Mouse (Mus musculus): Measurements from ENCODE around the gene Sec61a1. TPM values are rescaled to one million over a fixed set of nuclear protein-coding genes. Genes with fewer than 3 reads are reported as not detected.
A peak's percentile ranks its signal among the peaks of the same experiment; 100 is the strongest.

Sec61a1 gene
- polyA plus RNA-seq (2015; fragmentation: Nextera tagmentation; extraction: Ambion mirVana) = 145 and 149 TPM in 2 replicates

GRCm38 (mm10) chr6:88518404-88519263 is at the start of gene Sec61a1:
Gene Sec61a1, minus strand, starts transcription at chr6:88518905.
- peaks cover 20% of the 10 kb centered on the region; the same call in 1 of the 2 replicates for H3K36me3 ChIP-seq (ENCODE audit: insufficient read depth, low read length)
- H3K4me3 ChIP-seq (ENCODE audit: low read depth, low read length) = peak within 1 kb of the TSS; percentile 99
- 2% methylated on average over 71 of the region's 80 CpGs for WGBS
- ATAC-seq (peak; percentile 98), DNase-seq (ENCODE audit: low spot score) (peak; percentile 99)
- TF ChIP-seq EP300 (IDR thresholded peaks at IDR 0.05) (no peak), CTCF (IDR thresholded peaks at IDR 0.05) (peak; percentile 4; the same call in 1 of the 2 replicates)
- H3K9ac ChIP-seq (replicated peaks; ENCODE audit: low read depth) = peak within 1 kb of the TSS; percentile 97
- peak within 1 kb of the TSS; percentile 90 for H3K4me2 ChIP-seq (replicated peaks; ENCODE audit: low read depth, low read length)
- no peaks in the 10 kb centered on the region for H3K27me3 ChIP-seq (replicated peaks; ENCODE audit: insufficient read depth, low read length)
- no peaks in the 10 kb centered on the region; the same call in 1 of the 2 replicates for H3K4me1 ChIP-seq (ENCODE audit: insufficient read depth, low read depth, low read length)
- H3K9me3 ChIP-seq (ENCODE audit: low read length) = no peaks in the 10 kb centered on the region
- peak within 1 kb of the TSS; percentile 91 for H3K27ac ChIP-seq (ENCODE audit: low read length)

- no peak for TF ChIP-seq EP300 (IDR thresholded peaks at IDR 0.05)
- TF ChIP-seq CTCF (IDR thresholded peaks at IDR 0.05) = no peak
- ATAC-seq = no peak
- 31% methylated on average over 7 of the region's 7 CpGs for WGBS
- no peak for DNase-seq (ENCODE audit: low spot score)
- H3K27ac ChIP-seq (ENCODE audit: low read length) = no peak overlapping the region
- H3K9me3 ChIP-seq (ENCODE audit: low read length) = no peaks in the 10 kb centered on the region
- no peak overlapping the region for H3K9ac ChIP-seq (replicated peaks; ENCODE audit: low read depth)
- H3K4me1 ChIP-seq (ENCODE audit: insufficient read depth, low read depth, low read length) = no peaks in the 10 kb centered on the region
- no peaks in the 10 kb centered on the region for H3K36me3 ChIP-seq (ENCODE audit: insufficient read depth, low read length)
- no peaks in the 10 kb centered on the region for H3K27me3 ChIP-seq (replicated peaks; ENCODE audit: insufficient read depth, low read length)
- H3K4me2 ChIP-seq (replicated peaks; ENCODE audit: low read depth, low read length) = no peak overlapping the region
- no peak overlapping the region for H3K4me3 ChIP-seq (ENCODE audit: low read depth, low read length)
Measured at GRCm38 (mm10) chr6:88566676-88567075, 48.0 kb upstream of the Sec61a1 start.

GRCm38 (mm10) chr6:88565033-88565432 is 46.3 kb upstream of the Sec61a1 start:
- no peaks in the 10 kb centered on the region for H3K4me1 ChIP-seq (ENCODE audit: insufficient read depth, low read depth, low read length)
- WGBS = 33% methylated on average over 6 of the region's 6 CpGs
- peak; percentile 63 for TF ChIP-seq CTCF (IDR thresholded peaks at IDR 0.05)
- TF ChIP-seq EP300 (IDR thresholded peaks at IDR 0.05) = no peak
- H3K9ac ChIP-seq (replicated peaks; ENCODE audit: low read depth) = no peak overlapping the region
- no peaks in the 10 kb centered on the region for H3K27me3 ChIP-seq (replicated peaks; ENCODE audit: insufficient read depth, low read length)
- no peak overlapping the region for H3K4me3 ChIP-seq (ENCODE audit: low read depth, low read length)
- no peaks in the 10 kb centered on the region for H3K36me3 ChIP-seq (ENCODE audit: insufficient read depth, low read length)
- no peak overlapping the region for H3K27ac ChIP-seq (ENCODE audit: low read length)
- DNase-seq (ENCODE audit: low spot score) (peak; percentile 16), ATAC-seq (no peak)
- no peak overlapping the region for H3K4me2 ChIP-seq (replicated peaks; ENCODE audit: low read depth, low read length)
- H3K9me3 ChIP-seq (ENCODE audit: low read length) = no peaks in the 10 kb centered on the region

- H3K9me3 ChIP-seq (ENCODE audit: low read length) = no peaks in the 10 kb centered on the region
- H3K27ac ChIP-seq (ENCODE audit: low read length) = no peak overlapping the region
- no peak overlapping the region for H3K9ac ChIP-seq (replicated peaks; ENCODE audit: low read depth)
- no peak overlapping the region for H3K4me3 ChIP-seq (ENCODE audit: low read depth, low read length)
- H3K27me3 ChIP-seq (replicated peaks; ENCODE audit: insufficient read depth, low read length) = no peaks in the 10 kb centered on the region
- ATAC-seq = no peak
- no peaks in the 10 kb centered on the region for H3K36me3 ChIP-seq (ENCODE audit: insufficient read depth, low read length)
- H3K4me2 ChIP-seq (replicated peaks; ENCODE audit: low read depth, low read length) = no peak overlapping the region
- DNase-seq (ENCODE audit: low spot score) = no peak
- 88% methylated on average over 4 of the region's 4 CpGs for WGBS
- no peaks in the 10 kb centered on the region for H3K4me1 ChIP-seq (ENCODE audit: insufficient read depth, low read depth, low read length)
- TF ChIP-seq CTCF (IDR thresholded peaks at IDR 0.05) (no peak), EP300 (IDR thresholded peaks at IDR 0.05) (no peak)
Measured at GRCm38 (mm10) chr6:88560156-88560555, 41.5 kb upstream of the Sec61a1 start.

- 35% methylated on average over 5 of the region's 5 CpGs for WGBS
- no peaks in the 10 kb centered on the region for H3K4me1 ChIP-seq (ENCODE audit: insufficient read depth, low read depth, low read length)
- DNase-seq (ENCODE audit: low spot score) (no peak), ATAC-seq (no peak)
- H3K4me3 ChIP-seq (ENCODE audit: low read depth, low read length) = no peak overlapping the region
- no peaks in the 10 kb centered on the region for H3K36me3 ChIP-seq (ENCODE audit: insufficient read depth, low read length)
- no peak overlapping the region for H3K9ac ChIP-seq (replicated peaks; ENCODE audit: low read depth)
- H3K4me2 ChIP-seq (replicated peaks; ENCODE audit: low read depth, low read length) = no peak overlapping the region
- no peaks in the 10 kb centered on the region for H3K9me3 ChIP-seq (ENCODE audit: low read length)
- no peaks in the 10 kb centered on the region for H3K27me3 ChIP-seq (replicated peaks; ENCODE audit: insufficient read depth, low read length)
- no peak overlapping the region for H3K27ac ChIP-seq (ENCODE audit: low read length)
- no peak for TF ChIP-seq EP300 (IDR thresholded peaks at IDR 0.05)
- TF ChIP-seq CTCF (IDR thresholded peaks at IDR 0.05) = peak; percentile 57
Measured at GRCm38 (mm10) chr6:88559688-88560087, 41.0 kb upstream of the Sec61a1 start.

- no peak overlapping the region for H3K4me3 ChIP-seq (ENCODE audit: low read depth, low read length)
- 62% methylated on average over 1 of the region's 1 CpGs for WGBS
- H3K9ac ChIP-seq (replicated peaks; ENCODE audit: low read depth) = no peak overlapping the region
- H3K4me1 ChIP-seq (ENCODE audit: insufficient read depth, low read depth, low read length) = no peaks in the 10 kb centered on the region
- H3K4me2 ChIP-seq (replicated peaks; ENCODE audit: low read depth, low read length) = no peak overlapping the region
- H3K9me3 ChIP-seq (ENCODE audit: low read length) = no peaks in the 10 kb centered on the region
- ATAC-seq (no peak), DNase-seq (ENCODE audit: low spot score) (no peak)
- no peak for TF ChIP-seq EP300 (IDR thresholded peaks at IDR 0.05)
- TF ChIP-seq CTCF (IDR thresholded peaks at IDR 0.05) = peak; percentile 19; the same call in 1 of the 2 replicates
- H3K27me3 ChIP-seq (replicated peaks; ENCODE audit: insufficient read depth, low read length) = no peaks in the 10 kb centered on the region
- no peak overlapping the region for H3K27ac ChIP-seq (ENCODE audit: low read length)
- no peaks in the 10 kb centered on the region for H3K36me3 ChIP-seq (ENCODE audit: insufficient read depth, low read length)
Measured at GRCm38 (mm10) chr6:88558076-88558475, 39.4 kb upstream of the Sec61a1 start.

Measured in lung, postnatal 0 days (tissue).